Mouse (Mus musculus): ENCODE data around the gene Hsp90b1. TPM values are rescaled to one million over a fixed set of nuclear protein-coding genes. Genes with fewer than 3 reads are reported as not detected.
"Not testable (repeated sequence)": the region's sequence is repeated elsewhere in the genome, so short reads cannot be mapped to it uniquely, and the experiment has no call there.

Hsp90b1 gene
- polyA plus RNA-seq (2017; shearing (Covaris generic)): 100 to 1,000 TPM; 185 to 255 TPM

- ATAC-seq: peak; percentile 81
Observed at GRCm38 (mm10) chr10:86705318-86705921, at the start of gene Hsp90b1, which contains the start of gene Ttc41. Gene Hsp90b1, minus strand, starts transcription at chr10:86705509. Gene Ttc41, plus strand, starts transcription at chr10:86705811.

GRCm38 (mm10) chr10:86744306-86744705, 39.0 kb upstream of the Hsp90b1 start:
- no peak for ATAC-seq

- no peak for ATAC-seq
Observed at GRCm38 (mm10) chr10:86742918-86743317, 37.6 kb upstream of the Hsp90b1 start.

- ATAC-seq: no peak
Observed at GRCm38 (mm10) chr10:86735036-86735435, 29.7 kb upstream of the Hsp90b1 start.

GRCm38 (mm10) chr10:86731500-86731863, 26.2 kb upstream of the Hsp90b1 start:
- no peak for ATAC-seq

- ATAC-seq: peak; percentile 17
Observed at GRCm38 (mm10) chr10:86730823-86731499, 25.7 kb upstream of the Hsp90b1 start.

GRCm38 (mm10) chr10:86728176-86728575, 22.9 kb upstream of the Hsp90b1 start:
- no peak for ATAC-seq

- peak; percentile 93 for ATAC-seq
Observed at GRCm38 (mm10) chr10:86727548-86727980, 22.3 kb upstream of the Hsp90b1 start.

GRCm38 (mm10) chr10:86712156-86712555, 6.8 kb upstream of the Hsp90b1 start:
- ATAC-seq: no peak

- ATAC-seq: no peak
Observed at GRCm38 (mm10) chr10:86707134-86707533, 1.8 kb upstream of the Hsp90b1 start.

GRCm38 (mm10) chr10:86705922-86706752, 828 bp upstream of the Hsp90b1 start:
- peak; percentile 64 for ATAC-seq

GRCm38 (mm10) chr10:86704589-86705191, 619 bp downstream of the Hsp90b1 start:
- ATAC-seq: no peak

GRCm38 (mm10) chr10:86704141-86704540, 1.2 kb downstream of the Hsp90b1 start:
- ATAC-seq: no peak

GRCm38 (mm10) chr10:86703375-86703774, 1.9 kb downstream of the Hsp90b1 start:
- ATAC-seq: no peak

- no peak for ATAC-seq
Observed at GRCm38 (mm10) chr10:86702312-86702920, 2.9 kb downstream of the Hsp90b1 start.

GRCm38 (mm10) chr10:86700973-86701372, 4.3 kb downstream of the Hsp90b1 start:
- no peak for ATAC-seq

GRCm38 (mm10) chr10:86700251-86700650, 5.1 kb downstream of the Hsp90b1 start:
- ATAC-seq: no peak

GRCm38 (mm10) chr10:86686017-86686360, 19.3 kb downstream of the Hsp90b1 start:
- not testable (repeated sequence) for ATAC-seq

- peak; percentile 93 for ATAC-seq
Observed at GRCm38 (mm10) chr10:86685179-86686016, 19.9 kb downstream of the Hsp90b1 start.

GRCm38 (mm10) chr10:86684797-86685178, 20.5 kb downstream of the Hsp90b1 start:
- not testable (repeated sequence) for ATAC-seq

- ATAC-seq: not testable (repeated sequence)
Observed at GRCm38 (mm10) chr10:86670550-86670949, 34.8 kb downstream of the Hsp90b1 start.
